Mouse (Mus musculus): Measurements from ENCODE around the gene Ugt2b37. TPM values are rescaled to one million over a fixed set of nuclear protein-coding genes. Genes with fewer than 3 reads are reported as not detected.
"Not testable (repeated sequence)": the region's sequence is repeated elsewhere in the genome, so short reads cannot be mapped to it uniquely, and the experiment has no call there.

Gene Ugt2b37
- not detected for polyA plus RNA-seq (2012; fragmentation: generic; extraction: Trizol)
- long read RNA-seq, experiment 1 = 0 reads
- long read RNA-seq, experiment 2 = 0 reads

GRCm38 (mm10) chr5:87254676-87255075, at the start of gene Ugt2b37:
Ugt2b37 (minus strand) TSS chr5:87254804.
- H3K4me3 ChIP-seq (ENCODE audit: insufficient read depth, poor library complexity, severe bottlenecking); H3K27me3 ChIP-seq (ENCODE audit: control insufficient read depth, insufficient read depth, insufficient read length); H3K79me2 ChIP-seq (ENCODE audit: control insufficient read depth, insufficient read depth); H3K36me3 ChIP-seq (ENCODE audit: control insufficient read depth, insufficient read depth); H3ac ChIP-seq (ENCODE audit: control insufficient read depth, insufficient read length, low read depth); H3K79me3 ChIP-seq (ENCODE audit: low read depth): not testable (repeated sequence)

- H3ac ChIP-seq (ENCODE audit: control insufficient read depth, insufficient read length, low read depth); H3K79me3 ChIP-seq (ENCODE audit: low read depth); H3K4me3 ChIP-seq (ENCODE audit: insufficient read depth, poor library complexity, severe bottlenecking); H3K27me3 ChIP-seq (ENCODE audit: control insufficient read depth, insufficient read depth, insufficient read length); H3K79me2 ChIP-seq (ENCODE audit: control insufficient read depth, insufficient read depth); H3K36me3 ChIP-seq (ENCODE audit: control insufficient read depth, insufficient read depth): not testable (repeated sequence)
These were observed 31.6 kb upstream of the Ugt2b37 start for GRCm38 (mm10) chr5:87286180-87286579.

- not testable (repeated sequence) for H3K27me3 ChIP-seq (ENCODE audit: control insufficient read depth, insufficient read depth, insufficient read length); H3K79me2 ChIP-seq (ENCODE audit: control insufficient read depth, insufficient read depth); H3ac ChIP-seq (ENCODE audit: control insufficient read depth, insufficient read length, low read depth); H3K79me3 ChIP-seq (ENCODE audit: low read depth); H3K4me3 ChIP-seq (ENCODE audit: insufficient read depth, poor library complexity, severe bottlenecking); H3K36me3 ChIP-seq (ENCODE audit: control insufficient read depth, insufficient read depth)
These were observed 21.4 kb upstream of the Ugt2b37 start for GRCm38 (mm10) chr5:87275986-87276385.

GRCm38 (mm10) chr5:87275581-87275980, 21.0 kb upstream of the Ugt2b37 start:
- H3K79me3 ChIP-seq (ENCODE audit: low read depth) = no peaks in the 10 kb centered on the region
- TF ChIP-seq MYOD1 (IDR thresholded peaks at IDR 0.05; ENCODE audit: control insufficient read depth, insufficient read length, low read depth) (no peak), MAX (IDR thresholded peaks at IDR 0.05) (no peak), CEBPB (IDR thresholded peaks at IDR 0.05; ENCODE audit: low read depth) (no peak), FOSL1 (IDR thresholded peaks at IDR 0.05; ENCODE audit: insufficient read depth, low read length, poor library complexity, severe bottlenecking) (no peak), CTCF (IDR thresholded peaks at IDR 0.05; ENCODE audit: control insufficient read depth, insufficient read depth, insufficient read length) (no peak), MYOG (IDR thresholded peaks at IDR 0.05; ENCODE audit: control insufficient read depth, extremely low read depth, insufficient read length) (no peak), USF1 (IDR thresholded peaks at IDR 0.05; ENCODE audit: low read depth) (no peak)
- no peaks in the 10 kb centered on the region for H3K36me3 ChIP-seq (ENCODE audit: control insufficient read depth, insufficient read depth)
- no peaks in the 10 kb centered on the region for H3K79me2 ChIP-seq (ENCODE audit: control insufficient read depth, insufficient read depth)
- H3K27me3 ChIP-seq (ENCODE audit: control insufficient read depth, insufficient read depth, insufficient read length) = no peaks in the 10 kb centered on the region
- H3ac ChIP-seq (ENCODE audit: control insufficient read depth, insufficient read length, low read depth) = no peak overlapping the region
- no peak overlapping the region for H3K4me3 ChIP-seq (ENCODE audit: insufficient read depth, poor library complexity, severe bottlenecking)

- Histone ChIP-seq H3ac (ENCODE audit: control insufficient read depth, insufficient read length, low read depth) (no peak overlapping the region), H3K79me3 (ENCODE audit: low read depth) (no peaks in the 10 kb centered on the region), H3K36me3 (ENCODE audit: control insufficient read depth, insufficient read depth) (no peaks in the 10 kb centered on the region), H3K27me3 (ENCODE audit: control insufficient read depth, insufficient read depth, insufficient read length) (no peaks in the 10 kb centered on the region), H3K4me3 (ENCODE audit: insufficient read depth, poor library complexity, severe bottlenecking) (no peak overlapping the region), H3K79me2 (ENCODE audit: control insufficient read depth, insufficient read depth) (no peaks in the 10 kb centered on the region)
- no peak for TF ChIP-seq CEBPB (IDR thresholded peaks at IDR 0.05; ENCODE audit: low read depth)
- TF ChIP-seq FOSL1 (IDR thresholded peaks at IDR 0.05; ENCODE audit: insufficient read depth, low read length, poor library complexity, severe bottlenecking) = no peak
- no peak for TF ChIP-seq MYOG (IDR thresholded peaks at IDR 0.05; ENCODE audit: control insufficient read depth, extremely low read depth, insufficient read length)
- TF ChIP-seq MYOD1 (IDR thresholded peaks at IDR 0.05; ENCODE audit: control insufficient read depth, insufficient read length, low read depth) = no peak
- no peak for TF ChIP-seq CTCF (IDR thresholded peaks at IDR 0.05; ENCODE audit: control insufficient read depth, insufficient read depth, insufficient read length)
- TF ChIP-seq MAX (IDR thresholded peaks at IDR 0.05) = no peak
These were observed 1.2 kb upstream of the Ugt2b37 start for GRCm38 (mm10) chr5:87255831-87256230.

GRCm38 (mm10) chr5:87242140-87242539, 12.5 kb downstream of the Ugt2b37 start:
- not testable (repeated sequence) for H3K79me2 ChIP-seq (ENCODE audit: control insufficient read depth, insufficient read depth); H3ac ChIP-seq (ENCODE audit: control insufficient read depth, insufficient read length, low read depth); H3K36me3 ChIP-seq (ENCODE audit: control insufficient read depth, insufficient read depth); H3K79me3 ChIP-seq (ENCODE audit: low read depth); H3K4me3 ChIP-seq (ENCODE audit: insufficient read depth, poor library complexity, severe bottlenecking); H3K27me3 ChIP-seq (ENCODE audit: control insufficient read depth, insufficient read depth, insufficient read length)

- H3K27me3 ChIP-seq (ENCODE audit: control insufficient read depth, insufficient read depth, insufficient read length) = not testable (repeated sequence)
These were observed 58.2 kb downstream of the Ugt2b37 start for GRCm38 (mm10) chr5:87196430-87196829.

More at GRCm38 (mm10) chr5:87196430-87196829, 58.2 kb downstream of the Ugt2b37 start:
- not testable (repeated sequence) for H3K79me2 ChIP-seq (ENCODE audit: control insufficient read depth, insufficient read depth); H3ac ChIP-seq (ENCODE audit: control insufficient read depth, insufficient read length, low read depth); H3K4me3 ChIP-seq (ENCODE audit: insufficient read depth, poor library complexity, severe bottlenecking); H3K36me3 ChIP-seq (ENCODE audit: control insufficient read depth, insufficient read depth); H3K79me3 ChIP-seq (ENCODE audit: low read depth)

Other genes with a start within 250 kb of the Ugt2b37 start
- gene Ugt2b36, start 162.2 kb downstream of the Ugt2b37 start, polyA plus RNA-seq (2012; fragmentation: generic; extraction: Trizol) = not detected
- gene Ugt2b5, start 114.5 kb downstream of the Ugt2b37 start, polyA plus RNA-seq (2012; fragmentation: generic; extraction: Trizol) = not detected
- not detected for gene Ugt2a3, start 82.4 kb upstream of the Ugt2b37 start, polyA plus RNA-seq (2012; fragmentation: generic; extraction: Trizol)
- not detected for gene Ugt2b38, start 169.4 kb upstream of the Ugt2b37 start, polyA plus RNA-seq (2012; fragmentation: generic; extraction: Trizol)
- gene Ugt2a2, start 227.5 kb upstream of the Ugt2b37 start, polyA plus RNA-seq (2012; fragmentation: generic; extraction: Trizol) = not detected
- not detected for gene Gm43638, start 232.0 kb upstream of the Ugt2b37 start, polyA plus RNA-seq (2012; fragmentation: generic; extraction: Trizol)
- gene Ugt2a1, start 236.1 kb upstream of the Ugt2b37 start, polyA plus RNA-seq (2012; fragmentation: generic; extraction: Trizol) = not detected

Data from C2C12 (cell line).